7 mouse cellular contexts compared by ENCODE assay signal in the genomic region with DNA sequence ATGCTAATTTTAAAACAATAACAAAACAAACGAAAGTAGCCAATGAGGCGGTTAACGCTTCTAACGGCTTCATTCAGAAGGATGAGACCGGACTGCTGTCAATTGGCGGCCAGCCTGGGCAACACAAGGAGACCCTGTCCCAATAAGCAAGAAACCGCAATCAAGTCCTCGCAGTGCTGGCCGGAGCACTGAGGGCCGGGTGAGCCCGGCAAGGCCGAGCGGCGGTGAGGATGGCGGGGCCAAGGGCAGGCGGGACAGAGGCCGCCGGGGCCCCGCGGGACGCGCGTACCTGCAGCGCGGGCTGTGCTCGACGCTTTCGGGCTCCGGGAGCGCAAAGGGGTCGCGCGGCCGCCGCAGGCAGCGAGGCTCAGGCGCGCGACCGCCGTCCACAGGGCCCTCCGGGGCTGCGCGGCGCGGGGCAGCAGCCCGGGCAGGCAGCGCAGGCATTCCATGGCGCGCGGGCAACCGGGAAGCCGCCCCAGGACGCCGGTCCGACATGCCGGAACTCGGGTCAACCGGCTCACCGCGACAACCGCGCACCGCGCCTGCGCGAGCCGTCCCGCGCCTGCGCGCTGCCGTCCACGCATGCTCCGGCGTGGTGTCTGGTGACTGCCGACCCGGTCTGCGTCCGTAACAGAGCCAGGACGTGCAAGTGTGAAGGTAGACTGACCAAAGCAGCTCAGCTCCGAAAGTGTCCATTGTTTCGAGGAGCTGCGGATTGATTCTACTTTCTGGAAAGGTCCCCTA. TPM values are rescaled to one million over a fixed set of nuclear protein-coding genes. Genes with fewer than 3 reads are reported as not detected.
DNase-seq lines count a peak whose midpoint lies in the region; ATAC-seq lines count a peak whose summit lies in the region.

TSS of gene Mrs2 (minus strand) at position 587 of the 747 bp plus-strand sequence.

- intact Hi-C loops in left cerebral cortex, postnatal 36 days (cut with DNase I): no loop called here

- H3K27me3 ChIP-seq in intestine, embryonic 16.5 days (replicated peaks; ENCODE audit: control insufficient read depth, insufficient read depth, low read length): no peaks in the 10 kb centered on the region
- no peaks in the 10 kb centered on the region for H3K27me3 ChIP-seq in midbrain, embryonic 11.5 days (ENCODE audit: control insufficient read depth, insufficient read depth, low read length)

- under 1% methylated on average over 84 of the region's 84 CpGs for WGBS in intestine, embryonic 16.5 days
- under 1% methylated on average over 84 of the region's 84 CpGs for WGBS in midbrain, embryonic 11.5 days

- H3K36me3 ChIP-seq in intestine, embryonic 16.5 days (ENCODE audit: control insufficient read depth, insufficient read depth, low read length): no peaks in the 10 kb centered on the region
- no peaks in the 10 kb centered on the region for H3K36me3 ChIP-seq in midbrain, embryonic 11.5 days (ENCODE audit: control insufficient read depth, insufficient read depth, low read length)

- H3K4me1 ChIP-seq in intestine, embryonic 16.5 days (ENCODE audit: control insufficient read depth, insufficient read depth, low read length): peaks cover 14% of the 10 kb centered on the region; the same call in 1 of the 2 replicates
- peaks cover 11% of the 10 kb centered on the region; the same call in 1 of the 2 replicates for H3K4me1 ChIP-seq in midbrain, embryonic 11.5 days (ENCODE audit: control insufficient read depth, insufficient read depth, low read length)

- no peaks in the 10 kb centered on the region for H3K9me3 ChIP-seq in intestine, embryonic 16.5 days (ENCODE audit: control insufficient read depth, low read length)
- H3K9me3 ChIP-seq in midbrain, embryonic 11.5 days (ENCODE audit: control insufficient read depth, low read length): no peaks in the 10 kb centered on the region

- ATAC-seq in intestine, embryonic 16.5 days: peak; percentile 94
- peak; percentile 96 for ATAC-seq in midbrain, embryonic 11.5 days (ENCODE audit: low FRiP score)

- peak within 1 kb of the TSS; percentile 76 for H3K4me2 ChIP-seq in intestine, embryonic 16.5 days (ENCODE audit: low read depth, low read length)
- peak within 1 kb of the TSS; percentile 83 for H3K4me2 ChIP-seq in midbrain, embryonic 11.5 days

- H3K9ac ChIP-seq in intestine, embryonic 16.5 days (ENCODE audit: low read depth, low read length): peak within 1 kb of the TSS; percentile 90
- peak within 1 kb of the TSS; percentile 93 for H3K9ac ChIP-seq in midbrain, embryonic 11.5 days (ENCODE audit: low read length)

- DNase-seq in adrenal gland, adult 2 months: peak; percentile 95
- peak; percentile 81 for DNase-seq in embryo, embryonic 11.5 days (ENCODE audit: low read depth, low spot score)
- peak; percentile 79 to 87 for DNase-seq in gastrocnemius, postnatal 4 days (ENCODE audit: low spot score in 2 of 2)
- DNase-seq in left cerebral cortex, postnatal 36 days (ENCODE audit: low spot score in 2 of 2): peak; percentile 91 to 93
- DNase-seq in midbrain, embryonic 11.5 days (ENCODE audit: low spot score, missing footprints): peak; percentile 99
- DNase-seq in skeletal muscle tissue, adult 2 months (ENCODE audit: low read depth, low spot score): peak; percentile 95

- H3K27ac ChIP-seq in intestine, embryonic 16.5 days (ENCODE audit: low read length): peak within 1 kb of the TSS; percentile 66
- H3K27ac ChIP-seq in midbrain, embryonic 11.5 days (ENCODE audit: low read depth, low read length): peak within 1 kb of the TSS; percentile 63; the same call in 1 of the 2 replicates

- H3K4me3 ChIP-seq in intestine, embryonic 16.5 days (ENCODE audit: low read length): peak within 1 kb of the TSS; percentile 87
- peak within 1 kb of the TSS; percentile 93 for H3K4me3 ChIP-seq in midbrain, embryonic 11.5 days (ENCODE audit: low read depth, low read length)

RNA-seq across cellular contexts. Expression of gene Mrs2, which starts in this region (rescaled TPM):
- 10 to 100 TPM; 56.9 to 78.0 TPM for total RNA-seq in adrenal gland, adult 2 months (2021)
- polyA plus RNA-seq in adrenal gland, adult 2 months (2012; rRNA removed): 18.4 and 22.6 TPM in 2 replicates
- 10 to 100 TPM; 22.4 to 24.3 TPM for total RNA-seq in gastrocnemius, postnatal 4 days (2021)
- polyA plus RNA-seq in intestine, embryonic 16.5 days (2015; fragmentation: Nextera tagmentation; extraction: Ambion mirVana): 15.8 and 17.1 TPM in 2 replicates
- 10 to 100 TPM; 48.3 to 62.3 TPM for total RNA-seq in left cerebral cortex, postnatal 36 days (2021)
- polyA plus RNA-seq in midbrain, embryonic 11.5 days (2014; fragmentation: Nextera tagmentation; extraction: Ambion mirVana): 24.3 and 31.9 TPM in 2 replicates

Comparison
In these comparisons a context has a peak if more than half of its experiments do, and no peak if none do; other contexts are left out.
1. Peak in every context shown above with its lines: DNase-seq, ATAC-seq, H3K4me3 ChIP-seq and H3K27ac ChIP-seq.